Mouse (Mus musculus): ENCODE measurements at regions not wholly inside any gene's neighbourhood (a gene's known extent, or its start where the extent isn't known, plus 50 kb on each side); places are given as distances from the start of the nearest gene placed in this dataset.
A peak's percentile ranks its signal among the peaks of the same experiment; 100 is the strongest.
"Not testable (repeated sequence)": the region's sequence is repeated elsewhere in the genome, so short reads cannot be mapped to it uniquely, and the experiment has no call there.

DNA sequence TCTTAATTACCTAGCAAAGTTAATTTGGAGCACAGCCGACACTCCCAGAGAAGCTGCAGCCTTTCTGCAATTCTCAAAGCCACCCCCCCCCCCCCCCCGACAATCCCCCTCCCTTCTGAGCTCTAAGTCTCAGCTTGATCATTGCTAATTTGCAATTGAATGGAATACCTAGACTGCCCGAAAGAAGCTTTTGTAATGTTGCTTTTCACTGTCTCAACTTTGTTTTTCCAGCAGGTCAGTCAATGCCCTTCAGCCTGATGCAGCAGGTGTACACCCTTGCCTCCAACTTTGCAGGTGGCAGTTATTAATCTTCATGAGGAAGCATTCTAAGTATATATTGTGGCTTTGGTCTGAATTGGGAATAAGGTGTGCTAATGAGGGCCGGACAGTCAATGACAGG lies 1006.6 kb upstream of the Gm8797 start:
- no peak for DNase-seq

DNA sequence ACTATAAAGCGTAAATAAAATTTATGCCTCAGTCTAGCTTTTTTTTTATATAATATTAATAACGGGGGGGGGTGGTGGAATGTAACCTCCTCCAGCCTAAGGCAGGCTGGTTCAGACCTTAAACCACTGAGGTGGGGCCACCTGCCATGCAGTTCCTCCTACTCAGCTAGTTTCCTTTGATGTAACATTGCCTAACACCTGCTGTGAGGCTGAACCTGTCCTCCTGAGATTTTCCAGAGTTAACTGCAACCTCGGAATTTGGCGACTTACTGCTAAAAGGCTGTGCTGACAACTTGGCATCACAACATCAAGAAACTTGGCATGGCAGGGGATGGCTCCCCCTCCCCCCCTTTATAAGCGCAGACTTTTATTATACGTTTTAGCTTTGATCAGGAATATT lies 1006.0 kb upstream of the Gm8797 start:
- DNase-seq = no peak

DNA sequence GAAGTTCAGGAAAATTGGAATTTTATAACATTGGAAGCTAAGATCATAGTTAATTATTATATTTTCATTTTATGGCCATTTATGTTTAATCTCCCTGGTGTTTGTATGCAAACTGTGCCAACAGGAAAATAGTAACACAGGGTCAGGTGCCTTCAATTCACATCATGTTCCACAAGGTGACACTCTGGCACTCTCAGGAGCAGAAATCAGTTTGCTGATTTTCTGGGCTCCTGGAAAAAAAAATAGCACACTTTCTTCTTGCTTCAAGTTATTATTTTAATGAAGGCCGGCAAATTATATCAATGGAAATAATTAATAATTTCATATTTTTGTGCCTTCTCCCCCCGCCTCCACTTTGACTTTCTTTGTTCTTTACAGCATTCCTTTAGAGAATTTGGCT lies 994.5 kb upstream of the Gm8797 start:
- DNase-seq = peak; percentile 2

DNA sequence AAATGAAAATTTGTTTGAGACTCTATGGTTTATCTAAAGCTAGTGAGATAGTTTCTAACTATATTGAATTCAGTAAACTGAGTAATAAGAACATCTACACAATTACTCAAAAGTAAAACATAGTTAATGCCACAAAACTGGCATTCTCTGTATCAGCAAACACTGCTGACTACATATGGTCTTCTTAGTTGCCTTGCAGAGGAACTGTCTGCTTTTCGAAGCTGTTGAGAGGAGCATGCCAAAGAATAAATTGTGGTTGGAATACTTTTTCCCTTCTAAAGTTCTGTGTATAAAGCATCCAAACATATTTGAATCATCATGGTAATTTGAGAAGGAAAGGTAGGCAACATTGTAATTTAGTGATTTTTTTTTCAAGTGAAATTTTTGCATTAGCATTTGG lies 993.5 kb upstream of the Gm8797 start:
- DNase-seq = no peak

DNA sequence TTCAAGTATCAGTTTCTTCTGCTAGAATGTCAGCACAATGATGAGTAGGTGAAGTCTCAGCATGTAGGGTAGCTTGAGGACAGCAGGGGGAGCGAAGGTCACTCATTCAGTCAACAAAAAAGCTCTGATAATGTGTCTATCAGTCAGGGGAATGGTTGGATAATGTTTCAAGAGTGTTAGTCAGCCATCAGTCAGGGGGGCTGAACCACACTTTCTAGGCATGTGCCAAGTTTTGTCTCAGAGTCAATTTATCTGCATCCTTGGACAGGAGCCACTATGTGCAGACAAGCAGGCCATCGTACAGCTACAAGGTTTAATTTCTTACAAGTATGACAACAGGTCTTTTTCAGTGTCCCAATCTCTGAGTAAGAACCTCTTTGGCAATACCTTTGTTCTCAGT lies 987.5 kb upstream of the Gm8797 start:
- no peak for DNase-seq

DNA sequence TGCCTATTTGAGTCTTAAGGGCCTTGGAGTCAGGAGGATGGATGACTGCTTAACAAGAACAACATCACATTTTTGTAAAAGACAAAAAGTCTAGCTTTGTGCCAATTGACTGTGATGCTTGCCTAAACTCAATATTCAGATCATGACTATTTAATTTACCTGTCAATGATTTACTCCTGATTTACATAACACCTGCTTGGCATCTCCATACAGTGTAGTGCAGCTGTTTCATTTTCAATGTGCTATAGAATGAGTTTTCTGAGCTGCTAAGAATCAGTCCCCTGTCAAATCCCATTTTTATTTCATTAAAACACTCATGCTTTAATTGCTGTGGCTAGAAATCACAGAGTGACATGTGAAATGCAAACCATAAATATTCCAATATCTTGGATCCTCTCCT lies 974.0 kb upstream of the Gm8797 start:
- no peak for DNase-seq

DNA sequence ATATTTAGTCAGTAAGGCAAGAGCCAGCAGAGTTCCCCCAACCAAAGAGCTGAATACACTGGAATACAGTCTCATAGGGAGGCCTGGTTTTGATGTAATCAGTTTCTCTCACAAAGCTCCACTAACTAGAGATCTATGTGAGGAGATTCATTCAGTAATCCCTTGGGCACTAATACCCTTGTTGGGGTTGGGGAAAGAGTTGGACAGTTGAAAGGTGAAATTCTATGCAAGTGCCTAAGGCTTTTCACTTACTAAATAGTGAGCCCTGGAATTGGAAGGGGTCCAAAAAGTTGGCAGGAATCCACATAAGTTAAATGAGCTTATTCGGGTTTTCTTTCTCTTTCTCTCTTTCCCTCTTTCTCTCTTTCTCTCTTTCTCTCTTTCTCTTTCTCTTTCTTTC lies 965.4 kb upstream of the Gm8797 start:
- DNase-seq = peak; percentile 1

DNA sequence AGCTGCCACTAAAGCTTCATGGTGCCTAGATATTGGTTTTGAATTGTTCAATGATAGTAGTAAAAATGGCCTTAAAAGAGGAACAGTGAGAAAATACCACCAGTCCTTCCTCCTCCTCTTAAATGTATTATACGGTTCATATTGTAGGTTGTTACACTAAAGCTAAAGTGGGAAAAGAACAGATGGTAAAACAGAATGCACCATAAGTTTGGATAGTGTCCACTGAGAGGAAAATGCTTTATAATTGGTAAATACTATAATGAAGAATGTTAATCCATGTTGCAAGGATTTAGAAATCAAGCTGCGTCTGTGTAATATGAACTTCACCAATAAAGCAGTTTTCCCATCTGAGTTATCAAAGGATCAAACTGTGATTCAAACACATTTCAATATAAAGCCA lies 957.5 kb upstream of the Gm8797 start:
- DNase-seq = no peak

DNA sequence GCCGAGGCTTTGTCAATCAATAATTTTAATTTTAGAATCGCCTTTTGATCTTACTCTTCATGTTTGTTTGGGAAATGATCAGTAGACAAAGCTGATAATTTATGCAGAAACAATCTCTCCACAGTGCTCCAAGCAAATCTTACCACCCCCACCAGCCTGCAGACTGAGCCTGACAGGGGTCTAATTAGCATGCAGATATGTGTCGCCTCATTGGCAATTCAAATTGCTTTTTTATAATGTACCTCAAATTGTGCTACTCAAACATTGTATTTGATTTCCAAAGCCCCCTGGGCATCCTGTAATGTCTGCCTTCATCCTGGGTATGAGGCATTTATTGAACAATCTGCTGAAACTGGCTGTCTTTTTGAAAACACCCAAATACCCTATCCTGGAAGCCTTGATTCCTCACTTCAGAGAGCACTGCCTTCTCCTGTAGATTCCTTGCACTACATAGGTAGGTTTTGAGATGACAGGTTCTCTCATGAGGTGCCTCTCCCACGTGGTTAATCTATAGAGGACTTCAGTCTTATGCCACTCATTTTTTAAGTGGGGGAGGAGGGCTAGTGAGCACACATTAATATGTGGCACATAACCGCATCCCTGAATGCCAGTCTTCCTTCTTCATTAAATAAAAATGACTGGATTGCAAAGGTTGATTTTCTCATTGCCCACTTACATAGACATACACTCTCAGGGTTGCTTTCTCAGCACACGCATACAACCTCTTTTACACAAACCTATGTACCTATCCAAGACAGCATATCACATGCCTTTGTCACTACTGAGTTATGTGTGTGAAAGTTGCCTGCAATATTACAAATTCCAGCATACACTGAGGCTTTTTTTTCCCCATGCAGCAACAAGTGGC lies 954.3 kb upstream of the Gm8797 start:
- DNase-seq = no peak

DNA sequence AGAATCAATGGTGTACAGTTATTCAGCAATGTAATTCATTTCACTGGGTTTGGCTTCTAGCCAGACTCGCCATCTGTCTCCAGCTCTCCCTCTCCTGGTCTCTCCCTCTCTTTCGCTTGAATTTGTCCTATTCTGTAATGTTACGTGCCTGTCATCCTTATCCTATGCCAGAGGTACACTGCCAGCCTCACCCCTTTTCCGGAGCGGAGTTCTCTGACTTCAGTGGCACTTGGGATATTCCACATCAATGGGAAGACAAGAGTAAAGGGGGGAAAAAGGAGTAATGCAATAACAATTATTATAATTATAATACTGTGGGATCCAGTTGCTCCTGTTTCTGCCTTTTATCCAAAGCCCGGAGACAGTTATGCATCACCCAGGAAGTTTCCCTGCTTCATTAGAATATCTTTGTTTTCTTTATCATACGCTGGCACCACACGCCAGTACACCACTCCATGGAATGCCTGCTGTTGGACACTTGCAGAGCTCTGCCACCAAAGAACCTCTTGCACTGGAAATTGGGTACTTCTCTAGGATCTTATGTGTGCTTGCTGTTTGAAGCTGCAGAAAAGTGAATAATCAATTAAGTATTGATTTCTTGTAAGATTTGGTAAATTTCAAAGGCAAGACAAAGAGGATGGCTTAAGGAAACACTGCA lies 953.6 kb upstream of the Gm8797 start:
- no peak for DNase-seq

DNA sequence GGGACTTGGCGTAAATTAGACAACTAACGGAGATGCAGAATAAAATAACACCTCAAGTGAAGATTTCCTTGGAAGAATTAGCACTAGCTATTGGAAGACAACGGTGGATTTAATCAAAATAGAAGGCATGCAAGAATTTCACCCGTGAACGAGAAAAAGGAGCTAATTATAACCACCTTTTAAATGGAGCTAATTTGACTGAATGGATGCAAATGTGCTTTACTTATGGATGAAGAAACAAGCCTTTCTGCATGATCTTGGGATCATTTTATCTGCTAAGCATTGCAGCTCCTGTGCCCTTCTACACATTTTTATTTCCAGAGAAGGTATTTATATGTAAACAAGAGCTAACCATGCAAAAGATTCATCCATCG lies 953.1 kb upstream of the Gm8797 start:
- no peak for DNase-seq

DNA sequence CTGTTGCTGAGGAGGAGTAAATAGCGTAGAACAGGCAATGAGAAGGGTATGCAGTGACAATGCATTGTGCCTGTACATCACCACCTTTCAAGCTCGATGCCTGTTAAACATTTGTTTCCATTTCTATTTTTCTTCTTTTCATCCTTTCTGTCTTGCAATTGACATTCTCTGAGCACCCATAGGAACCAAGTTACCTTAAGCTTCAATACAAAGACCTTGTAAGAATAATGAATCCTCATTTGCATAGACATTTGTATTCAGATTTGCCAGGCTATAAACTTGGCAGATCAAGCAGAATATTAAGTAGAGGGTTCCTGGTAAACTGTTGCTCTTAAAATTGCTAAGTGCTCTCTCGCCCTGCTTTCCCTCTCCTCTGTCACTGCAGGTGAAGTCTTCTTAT lies 952.2 kb upstream of the Gm8797 start:
- no peak for DNase-seq

DNA sequence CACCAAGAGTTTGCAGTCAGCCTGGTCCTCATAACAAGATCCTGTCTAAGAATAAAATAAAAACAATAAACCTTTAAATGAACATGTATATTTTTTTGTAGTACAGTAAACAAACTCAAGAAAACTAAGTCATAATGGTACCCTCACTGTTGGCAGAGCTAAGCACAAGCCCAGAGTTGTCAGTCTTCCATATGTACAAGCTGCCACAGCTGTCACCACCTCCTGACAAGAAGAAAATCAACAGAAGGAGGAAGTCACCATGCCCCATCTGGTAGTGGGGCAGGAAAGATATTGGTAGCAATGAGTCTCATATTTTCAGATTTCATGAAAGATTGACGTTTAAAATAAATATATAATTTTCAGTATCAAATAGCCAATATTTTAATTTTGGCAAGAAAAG lies 916.1 kb upstream of the Gm8797 start:
- DNase-seq = no peak

DNA sequence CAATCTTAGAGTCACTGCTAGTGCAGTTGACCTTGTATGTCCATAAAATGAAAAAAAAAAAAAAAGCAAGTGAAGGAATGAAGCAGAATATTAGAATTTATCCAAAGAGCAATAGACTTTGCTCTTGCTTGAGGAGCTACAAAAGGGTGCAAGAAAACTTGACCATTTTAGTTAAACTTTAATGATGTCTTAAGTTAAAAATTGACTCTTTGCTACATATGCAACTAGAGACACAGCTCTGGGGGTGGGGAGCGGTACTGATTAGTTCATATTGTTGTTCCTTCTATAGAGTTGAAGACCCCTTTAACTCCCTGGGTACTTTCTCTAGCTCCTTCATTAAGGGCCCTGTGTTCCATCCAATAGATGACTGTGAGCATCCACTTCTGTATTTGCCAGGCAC lies 915.0 kb upstream of the Gm8797 start:
- peak; percentile 49 for DNase-seq

DNA sequence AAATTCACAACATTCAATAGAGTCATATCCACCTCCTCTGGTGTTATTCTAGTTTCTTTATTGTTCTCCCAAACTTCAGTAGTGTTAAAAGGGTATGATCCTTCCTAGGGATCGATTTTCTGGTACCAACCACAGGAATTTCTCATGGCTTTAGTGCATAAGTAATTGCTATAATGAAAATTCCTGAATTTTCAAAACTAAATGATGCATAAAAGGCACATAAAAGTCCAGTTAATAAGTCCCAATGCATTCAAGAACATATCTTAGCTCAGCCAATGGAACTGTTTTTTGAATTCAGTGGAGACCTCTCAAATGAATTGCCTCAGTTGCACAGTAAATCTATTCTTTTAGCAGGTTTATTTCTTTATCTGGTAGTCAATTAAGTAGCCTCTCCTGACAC lies 913.7 kb upstream of the Gm8797 start:
- DNase-seq = no peak

DNA sequence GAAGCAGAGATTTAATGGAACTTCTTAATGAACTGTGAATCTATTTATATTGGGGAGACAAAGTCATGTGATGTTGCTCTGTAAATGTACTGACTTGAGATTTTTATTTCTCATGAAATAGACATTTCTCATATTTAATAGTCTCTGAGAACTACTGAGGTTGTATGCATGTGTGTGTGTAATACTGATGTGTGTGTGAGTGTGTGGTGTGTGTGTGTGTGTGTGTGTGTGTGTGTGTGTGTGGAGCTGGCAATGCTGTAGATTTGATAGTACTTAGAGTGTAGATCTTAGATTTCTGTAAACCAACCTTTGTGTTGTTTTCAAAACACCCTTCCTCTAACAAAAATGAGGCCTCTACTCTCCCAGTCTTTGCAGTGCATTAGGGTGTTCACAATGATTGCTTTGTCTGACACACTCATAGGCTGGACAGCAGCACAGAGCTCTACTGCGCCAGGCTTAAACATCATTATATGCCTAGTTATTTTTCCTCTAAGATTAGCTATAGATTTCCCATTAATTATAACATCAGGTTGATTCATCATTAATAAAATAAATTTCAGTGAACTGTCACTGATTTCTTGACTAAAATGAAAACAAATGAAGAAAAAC lies 895.5 kb upstream of the Gm8797 start:
- no peak for DNase-seq

DNA sequence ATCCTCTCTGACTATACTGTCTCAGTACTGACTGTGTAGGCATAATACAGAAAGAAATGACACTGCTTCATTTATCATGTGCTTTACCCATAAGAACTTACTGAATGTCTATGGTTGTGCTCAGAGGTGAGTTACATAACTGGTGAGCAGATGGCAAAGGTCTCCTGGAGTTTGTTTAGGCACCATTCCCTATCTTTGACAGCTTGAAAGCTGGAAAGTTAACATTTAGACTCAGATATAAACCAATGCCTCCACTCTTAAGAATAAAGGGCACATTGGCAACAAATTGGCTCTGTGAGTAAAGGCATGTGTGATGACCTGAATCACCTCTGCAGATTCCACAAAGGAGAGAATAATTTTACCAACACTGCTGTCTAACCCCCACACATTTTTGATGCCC lies 894.0 kb upstream of the Gm8797 start:
- peak; percentile 3 for DNase-seq

DNA sequence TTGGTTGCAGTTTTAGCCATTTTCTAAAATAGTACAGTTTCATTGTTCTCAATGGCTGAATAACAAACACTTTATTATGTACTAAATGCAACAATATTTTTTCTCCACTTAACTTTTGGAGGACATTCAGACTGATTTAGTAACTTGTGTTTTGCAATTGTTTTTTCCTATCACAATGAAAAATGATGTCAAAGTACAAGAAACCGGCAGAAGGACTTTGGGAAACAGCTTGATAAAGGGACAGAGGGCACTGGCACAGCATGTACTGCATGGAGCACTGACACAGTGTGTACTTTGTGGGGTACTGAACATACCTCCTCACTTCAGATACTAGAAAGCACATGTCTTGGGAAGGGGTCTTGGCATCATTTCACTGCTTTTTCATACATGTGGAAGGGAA lies 884.4 kb upstream of the Gm8797 start:
- DNase-seq = no peak

DNA sequence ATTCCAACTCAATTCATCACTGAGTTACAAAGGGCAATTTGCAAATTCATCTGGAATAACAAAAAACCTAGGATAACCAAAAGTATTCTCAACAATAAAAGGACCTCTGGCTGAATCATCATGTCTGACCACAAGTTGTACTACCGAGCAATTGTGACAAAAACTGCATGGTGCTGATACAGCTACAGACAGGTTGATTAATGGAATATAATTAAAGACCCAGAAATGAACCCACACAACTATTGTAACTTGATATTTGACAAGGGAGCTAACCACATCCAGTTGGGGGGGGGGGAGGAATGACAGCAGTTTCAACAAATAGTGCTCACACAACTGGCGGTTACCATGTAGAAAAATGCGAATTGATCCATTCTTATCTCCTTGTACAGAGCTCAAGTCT lies 864.7 kb upstream of the Gm8797 start:
- no peak for DNase-seq

DNA sequence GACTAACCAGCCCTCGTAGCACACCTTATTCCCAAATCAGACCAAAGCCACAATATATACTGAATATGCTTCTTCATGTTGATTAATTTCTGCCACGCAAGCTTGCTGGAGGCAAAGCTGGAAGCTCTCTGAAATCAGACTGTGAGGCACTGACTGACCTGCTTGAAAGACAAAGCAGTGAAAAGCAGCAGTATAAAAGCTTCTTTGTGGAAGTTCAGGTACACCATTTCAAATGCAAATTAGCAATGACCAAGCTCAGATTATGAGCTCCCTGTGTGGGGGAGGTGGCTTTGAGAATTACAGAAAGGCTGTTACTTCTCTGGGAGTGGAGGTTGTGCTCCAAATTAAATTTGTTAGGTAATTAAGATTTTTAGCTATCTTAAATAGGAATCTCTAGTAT lies 857.5 kb upstream of the Gm8797 start:
- DNase-seq = no peak

DNA sequence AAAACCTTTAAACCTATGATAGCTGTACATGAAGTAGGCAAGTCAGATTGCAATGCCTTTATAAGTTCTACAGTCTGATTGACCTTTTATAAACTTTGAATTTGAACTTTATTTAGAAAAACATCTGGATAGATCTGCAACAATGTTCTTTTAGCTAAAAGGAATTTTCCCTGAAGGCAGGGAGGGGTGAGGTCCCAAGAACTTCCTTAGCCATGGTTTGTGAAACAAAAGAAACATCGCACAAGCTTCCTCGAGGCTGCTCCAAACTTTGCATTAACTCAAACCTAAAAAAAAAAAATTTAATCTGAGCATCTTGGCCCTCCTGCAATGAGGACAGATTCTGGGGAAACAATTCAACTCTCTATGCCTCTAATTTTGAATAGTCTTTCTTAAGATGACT lies 854.8 kb upstream of the Gm8797 start:
- no peak for DNase-seq

DNA sequence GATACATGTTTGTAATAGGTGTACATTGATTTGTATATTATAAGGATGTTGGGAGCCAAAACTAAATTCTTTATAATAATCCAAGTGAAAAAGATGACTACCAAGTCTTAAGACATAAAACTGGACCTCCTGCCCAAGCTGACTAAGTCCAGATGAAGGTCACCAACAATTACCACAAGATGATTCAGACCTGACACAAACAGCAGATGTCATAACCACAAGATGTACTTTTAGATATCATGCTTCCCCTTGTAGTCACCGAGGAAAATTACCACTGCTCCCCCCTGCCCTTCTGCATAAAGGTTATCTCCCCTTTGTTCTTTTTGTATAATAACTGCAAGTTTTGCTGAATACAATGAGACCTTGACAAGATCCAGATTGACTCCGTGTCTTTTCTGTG lies 843.0 kb upstream of the Gm8797 start:
- DNase-seq = not testable (repeated sequence)

DNA sequence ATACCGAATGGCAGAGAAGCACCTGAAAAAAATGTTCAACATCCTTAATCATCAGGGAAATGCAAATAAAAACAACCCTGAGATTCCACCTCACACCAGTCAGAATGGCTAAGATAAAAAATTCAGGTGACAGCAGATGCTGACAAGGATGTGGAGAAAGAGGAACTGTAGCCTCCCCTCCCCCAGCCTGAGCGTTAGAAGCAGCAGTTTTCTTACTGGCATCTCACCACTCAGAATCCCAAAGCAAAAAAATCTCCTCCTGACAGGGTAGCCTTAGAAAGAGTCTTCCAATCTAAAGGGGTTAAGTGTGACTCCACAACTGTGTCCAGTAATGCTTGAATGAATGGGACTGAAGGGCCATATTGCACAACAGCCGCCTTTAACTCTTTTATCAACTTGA lies 819.9 kb upstream of the Gm8797 start:
- not testable (repeated sequence) for DNase-seq

DNA sequence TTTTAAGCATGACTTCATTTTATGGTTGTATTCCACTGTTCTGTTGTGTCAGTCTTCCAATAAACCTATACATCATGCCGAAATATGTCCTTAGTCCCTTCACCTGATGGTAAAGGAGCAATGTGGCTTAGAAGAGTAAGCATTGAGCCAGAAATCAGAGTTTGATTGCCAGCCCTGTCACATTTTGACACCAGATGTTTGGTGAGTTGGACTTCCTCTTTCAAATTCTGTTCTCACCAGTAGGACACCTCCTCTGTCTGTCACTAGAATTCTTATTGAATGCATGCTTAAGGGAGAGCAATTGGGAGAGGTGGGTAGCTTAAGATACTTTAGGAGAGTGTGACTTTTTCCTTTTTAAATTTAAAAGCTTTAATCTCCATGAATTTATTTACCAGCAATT lies 779.1 kb upstream of the Gm8797 start:
- DNase-seq = no peak

Data from kidney, adult 9 months (tissue).